Mouse (Mus musculus) thymus, adult 2 months (tissue): ENCODE results near the gene Iqgap2.

Experiments
- CTCF ChIP-seq: fragments of 200-500 bp; IDR thresholded peaks from 2 replicates; pipeline ENCODE4 v1.5.1; 2012; ENCODE audit warnings: mild to moderate bottlenecking, control low read depth, low read length, moderate library complexity, borderline replicate concordance; ENCODE audit not compliant: control insufficient read depth, poor library complexity, insufficient read depth; ENCODE audit errors: extremely low read depth
- POLR2A ChIP-seq: fragments of 200-500 bp; IDR thresholded peaks from 2 replicates; pipeline ENCODE4 v1.6.1; 2012; ENCODE audit warnings: mild to moderate bottlenecking, low read length, control low read depth, moderate library complexity; ENCODE audit not compliant: control insufficient read depth, poor library complexity, insufficient read depth; ENCODE audit errors: extremely low read depth

- no peak for TF ChIP-seq CTCF
- TF ChIP-seq POLR2A = no peak
Measured at GRCm38 (mm10) chr13:95623042-95623441, 268.7 kb downstream of the Iqgap2 start.
